Mouse (Mus musculus) gastrocnemius, postnatal 25 days (tissue): ENCODE measurements at regions not wholly inside any gene's neighbourhood (a gene's known extent, or its start where the extent isn't known, plus 50 kb on each side); places are given as distances from the start of the nearest gene placed in this dataset.

Experiments
- DNase-seq: peaks from one replicate; pipeline ENCODE4 v3.0.0; 2022

DNA sequence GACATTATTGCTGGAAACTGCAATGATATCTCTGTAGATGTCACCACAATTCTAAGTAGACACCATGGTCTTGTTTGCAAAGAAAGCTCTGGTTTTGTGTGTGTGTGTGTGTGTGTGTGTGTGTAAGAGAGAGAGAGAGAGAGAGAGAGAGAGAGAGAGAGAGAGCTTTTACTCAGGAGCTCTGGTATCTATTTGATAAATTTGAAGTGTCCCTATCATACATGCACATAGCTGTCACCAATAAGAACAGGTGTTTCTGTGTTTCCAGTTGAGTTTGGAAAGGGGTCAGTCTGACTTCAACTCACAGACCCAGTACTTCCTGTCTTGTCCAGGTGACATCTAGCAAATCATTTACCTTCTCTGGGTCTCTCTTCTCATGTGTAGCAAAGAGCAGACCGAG lies 169.7 kb upstream of the Serpine2 start:
- no peak for DNase-seq

DNA sequence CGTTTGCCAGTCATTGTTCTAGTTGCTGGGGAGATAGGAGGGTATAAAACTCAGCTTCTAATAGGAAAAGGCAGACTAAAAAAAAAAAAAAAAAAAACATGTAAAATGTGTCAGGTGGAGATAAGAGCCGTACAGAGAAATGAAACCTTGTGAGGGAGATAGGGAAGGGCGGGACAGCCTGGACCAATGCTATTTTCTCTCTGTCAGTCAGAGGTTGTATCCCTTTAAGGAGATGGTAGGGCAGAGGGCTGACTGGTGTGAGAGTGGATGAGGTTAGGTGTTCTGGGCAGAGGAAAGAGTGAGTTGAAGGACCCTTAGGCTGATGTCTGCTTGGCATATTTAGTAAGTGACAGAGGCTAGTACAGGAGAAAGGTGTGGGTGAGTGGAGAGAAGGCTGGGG lies 169.2 kb upstream of the Serpine2 start:
- no peak for DNase-seq

DNA sequence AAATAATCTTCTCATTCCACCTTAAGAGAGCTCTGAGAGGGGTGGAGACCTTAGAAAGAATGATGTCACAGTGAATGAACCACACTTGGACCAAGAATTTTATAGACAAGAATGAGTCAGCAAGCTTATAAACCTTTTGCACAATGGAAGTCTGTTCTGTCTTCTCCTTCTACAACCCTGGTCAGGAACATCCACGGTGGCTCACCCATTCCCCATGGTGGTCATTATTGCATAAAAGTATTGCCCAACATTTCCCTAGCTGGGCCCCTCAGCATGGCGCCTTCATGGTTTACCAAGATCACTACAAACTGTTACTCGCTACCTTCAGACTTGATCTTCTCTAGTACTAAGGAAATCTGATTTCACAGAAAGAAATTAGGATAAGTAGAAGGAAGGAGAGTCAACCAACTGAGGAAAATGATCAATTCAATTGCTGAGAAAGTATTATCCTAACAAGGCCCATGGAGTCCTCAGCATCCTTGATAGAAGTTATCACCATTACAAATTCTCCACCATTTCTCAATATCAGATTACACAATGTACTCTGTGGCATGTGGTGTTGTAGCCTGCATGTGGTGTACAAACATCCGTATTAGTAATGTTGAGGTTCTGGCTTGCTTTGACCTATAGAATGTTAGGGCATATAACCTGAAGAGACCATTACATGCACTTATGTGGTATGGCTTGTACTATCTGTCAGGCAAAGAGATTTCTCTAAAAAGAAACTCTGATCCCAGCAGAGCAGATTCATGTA lies 165.1 kb upstream of the Serpine2 start:
- no peak for DNase-seq

DNA sequence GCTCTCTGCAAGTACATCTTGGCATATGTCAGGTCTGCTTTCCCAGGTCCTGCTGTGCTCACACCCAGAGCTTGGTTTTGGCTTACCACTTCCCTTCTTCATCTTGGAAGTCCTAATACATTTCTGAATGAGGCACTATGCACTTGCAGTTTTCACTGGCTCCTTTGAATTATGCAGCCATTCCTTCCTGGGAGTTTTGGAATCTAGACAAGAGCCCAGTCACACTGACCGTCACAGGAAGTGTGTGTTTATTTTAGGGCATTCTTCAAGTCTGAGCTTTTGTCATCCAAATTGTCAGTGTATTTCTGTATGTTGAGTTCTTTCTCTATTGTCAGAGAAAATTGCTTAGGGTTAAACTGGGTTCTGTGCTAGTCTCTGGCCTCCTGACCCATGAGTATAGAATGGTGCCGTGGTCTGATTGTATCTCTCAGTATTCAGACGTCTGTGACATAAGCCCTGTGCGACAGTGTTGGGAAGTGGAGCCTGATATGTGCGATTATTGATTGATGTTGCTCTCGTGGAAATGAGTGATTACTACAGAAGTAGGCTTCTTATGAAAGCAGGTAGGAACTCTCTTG lies 162.6 kb upstream of the Serpine2 start:
- DNase-seq = no peak

DNA sequence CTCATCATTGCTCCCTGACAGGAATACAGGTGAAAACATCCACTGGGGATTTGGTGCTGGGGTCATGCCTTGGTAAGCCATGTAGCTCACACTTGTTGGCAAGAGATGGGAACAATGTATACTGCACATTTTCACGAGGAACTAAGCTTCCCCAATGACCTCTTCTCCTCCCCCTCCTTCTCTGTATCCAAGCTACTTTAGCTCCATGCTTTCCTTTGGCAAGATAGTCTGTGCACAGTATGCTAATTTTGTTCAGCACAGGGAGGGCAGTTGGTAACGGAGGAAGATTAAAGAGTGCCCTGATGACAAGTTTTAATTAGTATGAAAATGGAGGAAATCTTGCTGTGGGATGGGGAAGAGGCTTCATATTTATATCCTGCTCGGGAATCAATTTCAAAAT lies 160.9 kb upstream of the Serpine2 start:
- no peak for DNase-seq

DNA sequence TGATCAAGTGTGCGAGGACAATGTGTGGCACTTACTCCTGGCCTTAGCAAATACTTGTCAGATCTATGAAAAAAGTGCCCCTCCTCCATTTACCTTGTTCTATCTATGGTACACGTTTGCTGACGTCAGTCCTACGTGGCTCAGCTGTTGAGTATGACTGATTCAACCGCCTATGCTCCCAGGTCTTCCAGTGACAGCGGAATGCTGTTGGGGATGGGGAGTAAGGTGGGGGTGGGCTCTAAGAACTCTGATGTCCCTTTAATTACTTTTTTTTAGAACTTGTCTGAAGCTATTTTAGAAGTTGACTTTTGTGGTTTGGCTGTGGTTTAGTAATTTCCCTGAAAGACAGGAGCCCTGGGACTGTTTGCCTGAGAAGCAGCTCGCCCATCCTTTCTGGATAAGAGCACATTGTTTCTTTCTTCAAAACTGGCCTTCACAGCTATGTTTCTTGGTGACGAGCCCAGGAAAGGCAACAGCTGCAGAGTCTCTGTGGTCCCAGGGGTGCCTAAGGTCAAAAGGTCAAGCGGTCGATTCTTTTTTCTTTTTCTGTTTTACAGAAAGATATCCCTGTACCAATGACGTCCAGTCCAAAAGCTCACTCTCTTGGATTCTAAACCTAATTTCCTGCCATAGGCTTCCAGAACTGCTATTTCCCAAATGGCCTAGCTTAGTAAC lies 157.5 kb upstream of the Serpine2 start:
- DNase-seq = peak; percentile 84

DNA sequence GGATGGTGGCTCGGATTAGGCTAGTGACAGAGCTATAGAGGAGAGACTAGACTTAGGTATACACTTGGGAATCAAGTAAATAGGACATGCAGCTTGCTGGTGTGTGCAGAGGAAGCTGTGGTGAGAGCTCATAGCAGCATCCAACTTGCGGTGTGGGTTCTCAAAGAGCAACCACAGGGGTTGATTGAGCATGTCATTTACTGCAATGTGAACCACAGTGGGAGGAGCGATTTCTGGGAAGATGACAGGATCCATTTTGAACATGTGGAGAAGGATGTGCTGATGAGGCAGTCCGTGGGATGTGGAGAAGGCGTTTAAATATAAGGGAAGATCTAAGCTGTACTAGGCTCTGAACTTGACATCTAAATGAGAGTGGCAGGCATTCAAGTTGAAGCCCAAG lies 154.5 kb upstream of the Serpine2 start:
- no peak for DNase-seq

DNA sequence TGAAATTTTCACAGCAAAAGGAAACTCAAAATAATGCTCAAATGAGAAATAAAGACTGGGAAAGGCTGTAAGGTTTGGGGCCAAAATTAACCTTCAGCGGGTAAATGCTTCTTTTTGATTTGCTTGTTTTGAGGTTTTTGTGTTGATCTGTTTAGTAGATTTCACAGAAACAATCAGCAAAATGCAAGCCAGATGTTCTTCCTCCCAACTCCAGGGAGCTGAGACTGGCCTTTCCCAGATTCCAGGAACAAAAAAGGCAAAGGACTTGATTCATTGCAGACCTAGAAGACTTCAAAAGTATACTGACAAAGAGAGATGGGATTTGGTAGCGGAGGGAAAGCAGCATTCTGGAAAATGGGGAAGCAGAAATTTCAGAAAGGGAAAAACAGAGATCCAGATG lies 153.6 kb upstream of the Serpine2 start:
- DNase-seq = no peak

DNA sequence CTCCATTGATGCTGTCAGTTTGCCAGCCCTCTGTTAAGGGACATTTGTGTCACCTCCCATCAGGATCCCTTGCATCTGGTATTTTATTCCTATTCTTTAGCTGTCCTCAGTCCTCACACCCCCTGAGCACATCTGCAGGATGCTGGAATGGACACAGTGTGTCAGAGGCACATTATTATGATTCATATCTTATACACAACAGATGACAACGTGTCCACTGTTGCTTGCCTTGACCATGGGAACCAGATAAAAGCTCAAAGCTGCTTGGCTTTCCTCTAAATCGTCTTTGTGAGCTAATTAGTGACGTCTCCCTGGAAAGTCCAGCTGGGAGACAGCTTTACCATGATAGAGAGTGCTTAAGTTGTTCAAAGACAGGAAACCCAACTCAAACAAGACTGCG lies 149.7 kb upstream of the Serpine2 start:
- peak; percentile 12 for DNase-seq

DNA sequence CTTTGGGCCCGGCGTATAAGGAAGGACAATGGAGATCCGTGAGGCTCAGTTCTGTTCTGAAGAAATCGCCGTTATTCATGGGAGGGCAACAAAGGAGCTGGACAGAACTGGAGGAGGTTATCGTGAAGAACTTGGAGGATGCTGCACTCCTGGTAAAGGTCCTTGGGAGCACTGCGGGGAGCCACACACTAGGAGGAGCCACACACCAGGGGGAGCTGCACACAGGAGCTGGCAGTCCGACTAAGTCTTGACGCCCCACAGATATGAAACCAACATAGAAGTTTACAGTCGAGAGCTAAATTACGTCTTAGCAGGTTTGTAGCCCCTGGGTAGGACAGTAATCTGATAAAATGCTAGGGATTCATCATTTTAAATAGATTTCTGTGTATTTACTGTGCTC lies 138.1 kb upstream of the Serpine2 start:
- DNase-seq = peak; percentile 19

DNA sequence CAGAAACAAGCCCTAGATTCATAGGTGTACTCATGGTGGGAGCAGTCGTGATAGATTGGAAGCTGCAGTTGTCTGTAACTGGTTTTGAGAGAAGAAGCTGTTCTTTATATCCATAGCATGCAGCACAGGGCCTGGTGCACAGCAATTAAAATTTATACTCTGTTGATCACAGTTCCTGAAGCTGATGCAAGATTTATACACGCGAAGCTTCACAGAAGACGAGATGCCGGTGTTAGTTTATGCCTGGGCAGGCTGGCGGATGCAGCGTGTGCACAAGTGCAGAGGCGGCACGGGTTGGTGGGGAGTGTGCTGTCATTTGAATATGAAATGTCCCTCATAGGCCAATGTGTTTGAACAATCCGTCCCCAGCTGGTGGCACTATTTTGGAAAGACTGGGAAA lies 136.9 kb upstream of the Serpine2 start:
- DNase-seq = no peak

DNA sequence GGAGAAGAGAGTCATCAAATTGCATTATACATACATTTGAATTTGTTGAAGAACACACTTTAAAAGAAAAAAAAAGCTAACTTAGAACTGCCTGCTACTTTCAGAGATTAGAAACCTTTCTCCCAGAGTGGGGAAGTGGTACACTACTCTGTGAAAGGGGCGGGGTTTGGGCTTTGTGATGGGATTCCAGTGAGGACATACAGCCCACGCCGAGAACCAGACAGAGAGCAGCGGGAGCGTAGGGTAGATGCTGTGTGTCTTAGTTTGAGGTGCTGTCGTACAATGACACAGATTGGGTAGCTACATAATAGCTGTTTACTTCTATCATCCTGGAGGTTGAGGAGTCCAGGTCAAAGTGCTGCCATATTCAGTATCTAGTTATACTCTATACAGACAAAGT lies 136.5 kb upstream of the Serpine2 start:
- no peak for DNase-seq

DNA sequence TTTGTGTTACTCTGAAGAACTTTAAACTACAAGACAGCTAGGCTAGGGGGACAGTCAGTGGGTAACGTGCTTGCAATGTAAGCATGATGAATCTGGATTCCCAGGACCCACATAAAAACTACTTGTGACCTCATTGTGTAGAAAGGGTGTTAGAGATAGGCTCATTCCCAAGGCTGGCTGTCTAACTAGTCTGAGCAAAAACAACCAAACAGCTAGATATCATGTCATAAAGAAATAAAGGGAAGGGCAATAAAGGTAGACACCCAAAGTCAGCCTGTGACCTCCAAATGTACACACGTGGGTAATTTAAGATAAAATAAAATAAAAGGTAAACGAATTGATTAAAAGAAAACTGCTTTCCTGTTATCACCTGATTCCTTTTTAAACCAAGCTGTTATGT lies 123.7 kb upstream of the Serpine2 start:
- no peak for DNase-seq

DNA sequence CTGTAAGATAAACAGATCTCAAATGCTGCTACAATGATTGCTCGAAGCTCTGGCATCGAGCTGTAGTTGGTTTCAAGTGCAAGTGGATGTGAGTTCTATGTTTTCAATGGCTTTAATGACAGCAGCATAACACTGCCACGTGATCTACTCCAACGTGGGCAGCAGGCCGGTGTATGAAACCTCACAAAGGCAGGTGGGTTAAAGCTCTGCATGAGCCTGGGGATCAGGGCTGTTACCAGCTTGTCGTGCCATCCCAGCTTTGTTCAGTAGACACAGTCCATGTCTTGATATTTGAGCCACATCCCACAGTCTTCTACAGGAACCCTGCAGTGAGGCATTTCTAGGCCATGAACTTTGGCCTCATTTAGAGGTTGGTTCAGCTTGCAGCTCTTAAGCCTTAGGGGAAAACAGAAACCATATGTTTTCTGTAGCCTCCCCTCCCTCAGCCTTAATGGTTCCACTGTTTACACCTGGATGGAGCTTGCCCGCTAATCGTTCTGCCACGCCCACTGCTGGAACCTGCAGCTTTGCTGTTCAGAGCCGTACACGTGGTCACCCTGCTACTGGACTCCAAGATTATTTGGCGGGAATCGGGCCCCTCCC lies 121.8 kb upstream of the Serpine2 start:
- DNase-seq = no peak

DNA sequence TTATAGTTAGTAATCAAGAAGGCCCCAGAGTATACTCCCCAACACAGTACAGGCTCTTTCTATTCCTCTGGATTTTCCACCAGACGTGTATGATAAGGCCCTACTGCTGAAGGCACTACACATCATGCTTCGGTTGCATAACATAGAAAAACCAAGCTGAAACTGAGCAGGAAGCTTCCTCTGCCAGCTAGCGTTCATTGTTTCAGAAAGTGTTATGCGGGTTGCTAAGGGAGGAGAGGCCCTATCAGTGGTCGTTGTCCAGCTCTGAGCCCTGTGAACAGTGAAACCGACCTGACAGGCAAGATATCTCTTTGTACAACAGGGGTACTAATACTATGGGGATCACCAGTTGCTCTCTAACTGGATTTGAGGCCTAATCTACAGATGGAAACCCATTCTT lies 118.9 kb upstream of the Serpine2 start:
- no peak for DNase-seq

DNA sequence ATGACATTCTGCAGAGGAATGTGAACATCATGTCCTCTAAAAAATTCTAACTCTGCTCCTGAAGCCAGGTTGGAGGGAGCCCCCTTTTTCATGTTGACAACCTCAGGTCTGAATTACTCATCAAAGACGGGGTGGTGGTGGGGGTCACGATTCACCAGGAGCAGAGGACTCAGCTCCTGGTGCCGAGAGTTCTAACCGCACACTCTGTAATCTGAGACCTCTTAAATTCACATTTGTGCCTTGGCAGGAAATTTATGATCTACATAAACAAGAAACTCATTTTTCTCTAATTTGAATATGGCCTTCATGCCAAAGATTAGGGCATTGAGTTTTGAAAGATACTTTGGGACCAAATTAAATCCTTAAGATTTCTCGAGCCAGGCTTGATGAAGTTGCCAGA lies 117.2 kb upstream of the Serpine2 start:
- DNase-seq = no peak

DNA sequence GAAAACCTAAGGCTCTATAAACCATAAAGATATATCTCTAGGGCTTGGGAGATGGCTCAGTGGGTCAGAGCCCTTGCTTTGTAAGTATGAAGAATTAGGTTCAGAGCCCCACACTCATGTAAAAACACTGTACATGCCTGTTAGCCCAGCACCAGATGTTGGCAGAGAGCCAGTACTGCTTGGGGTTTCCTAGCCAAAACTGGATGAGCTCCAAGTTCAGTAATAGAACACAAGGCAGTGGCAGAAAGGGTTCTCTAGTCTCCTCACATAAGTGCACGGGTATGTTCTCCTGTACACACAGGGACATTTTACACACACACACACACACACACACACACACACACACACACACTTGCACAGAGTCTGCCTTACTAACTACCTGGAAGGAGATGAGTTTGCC lies 95.1 kb upstream of the Serpine2 start:
- DNase-seq = no peak

DNA sequence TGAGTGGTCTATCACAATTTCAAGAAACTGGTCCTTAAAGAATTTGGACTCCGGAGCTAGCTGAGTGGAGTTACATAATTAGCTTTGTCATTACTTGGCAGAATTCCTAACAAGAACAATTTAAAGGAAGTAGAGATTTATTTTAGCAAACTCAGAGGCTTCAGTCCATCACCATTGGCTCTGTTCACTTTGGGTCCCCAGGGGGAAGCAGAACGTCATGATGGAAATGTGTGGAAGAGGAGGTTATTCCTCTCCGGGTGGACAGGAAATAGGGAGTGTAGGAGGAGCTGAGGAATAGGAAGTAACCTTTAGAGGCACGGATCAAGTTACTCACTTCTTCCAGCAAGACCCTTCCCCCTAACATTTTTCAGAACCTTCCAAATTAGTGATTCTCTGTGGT lies 83.3 kb upstream of the Serpine2 start:
- DNase-seq = no peak

DNA sequence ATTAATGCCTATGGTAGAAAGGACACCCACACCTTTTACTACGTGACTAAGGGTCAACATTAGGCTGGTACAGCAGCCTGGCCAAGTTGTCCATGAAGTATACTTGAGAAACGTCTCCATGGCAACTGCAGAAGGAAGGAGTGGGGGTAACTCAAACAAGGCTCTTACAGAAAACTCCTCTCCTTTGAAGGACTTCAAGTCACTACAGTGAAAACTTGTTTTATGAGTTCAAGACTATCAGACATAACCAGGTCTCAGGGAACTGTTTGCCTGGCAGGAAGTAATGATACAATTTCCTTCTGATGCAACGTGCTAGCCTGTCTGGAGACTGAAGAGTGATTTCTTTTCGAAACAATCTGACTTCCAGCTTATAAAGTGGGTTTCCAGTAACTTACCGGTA lies 71.5 kb upstream of the Serpine2 start:
- no peak for DNase-seq

DNA sequence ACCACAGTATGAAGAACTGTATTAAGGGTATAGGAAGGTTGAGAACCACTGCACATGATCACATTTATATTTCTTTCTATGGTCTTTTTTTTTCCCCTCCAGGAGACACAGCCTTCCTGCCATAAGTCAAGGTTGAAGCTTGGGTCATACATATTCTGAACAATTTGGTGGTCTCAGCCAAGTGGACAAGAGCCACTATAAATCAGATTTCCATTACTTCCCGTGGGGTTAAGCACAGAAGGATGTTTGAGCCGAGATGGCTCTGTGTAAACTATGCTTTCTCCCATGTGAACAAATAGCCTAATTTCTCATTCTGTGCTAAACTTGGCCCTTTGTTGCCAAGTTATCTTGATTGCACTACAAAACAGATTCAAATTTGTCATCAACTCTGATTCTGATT lies 66.8 kb upstream of the Serpine2 start:
- DNase-seq = no peak

DNA sequence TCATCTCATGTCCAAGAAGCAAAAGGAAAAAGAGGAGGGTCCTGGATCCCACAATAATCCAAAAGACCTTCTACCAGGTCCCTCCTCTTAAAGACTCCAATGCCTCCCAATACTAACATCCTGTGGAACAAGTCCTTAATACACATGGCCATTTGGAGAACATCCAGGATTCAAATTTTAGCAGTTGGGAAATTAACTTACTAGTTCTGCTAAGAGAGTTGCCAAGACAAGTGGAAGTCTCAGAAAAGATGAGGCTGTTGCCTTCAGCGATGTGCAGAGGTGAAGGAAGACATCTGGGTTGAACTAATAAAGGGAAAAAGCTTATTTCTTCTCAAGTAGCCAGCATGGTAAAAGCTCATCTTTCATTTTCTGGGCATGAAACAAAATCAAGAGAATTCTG lies 64.8 kb upstream of the Serpine2 start:
- DNase-seq = no peak

DNA sequence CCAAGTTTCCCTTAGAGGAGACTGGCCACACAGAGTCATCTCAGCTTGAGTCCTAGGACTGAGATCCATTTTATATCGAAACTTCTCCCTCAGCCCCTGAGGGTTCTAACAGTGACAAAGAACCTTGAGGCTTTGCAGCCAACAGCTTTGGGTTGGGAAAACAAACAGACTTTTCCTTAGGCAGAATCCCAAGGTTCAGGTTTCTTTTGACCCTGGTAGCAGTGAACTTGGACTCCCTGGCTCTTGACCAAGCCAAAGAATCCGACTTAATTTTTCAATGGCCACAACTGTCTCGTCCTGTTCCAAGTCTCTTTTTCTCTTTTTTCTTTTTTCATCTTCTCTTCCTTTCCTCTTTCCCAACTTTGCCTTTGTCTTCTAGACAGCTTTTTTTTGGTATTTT lies 60.9 kb upstream of the Serpine2 start:
- DNase-seq = no peak

DNA sequence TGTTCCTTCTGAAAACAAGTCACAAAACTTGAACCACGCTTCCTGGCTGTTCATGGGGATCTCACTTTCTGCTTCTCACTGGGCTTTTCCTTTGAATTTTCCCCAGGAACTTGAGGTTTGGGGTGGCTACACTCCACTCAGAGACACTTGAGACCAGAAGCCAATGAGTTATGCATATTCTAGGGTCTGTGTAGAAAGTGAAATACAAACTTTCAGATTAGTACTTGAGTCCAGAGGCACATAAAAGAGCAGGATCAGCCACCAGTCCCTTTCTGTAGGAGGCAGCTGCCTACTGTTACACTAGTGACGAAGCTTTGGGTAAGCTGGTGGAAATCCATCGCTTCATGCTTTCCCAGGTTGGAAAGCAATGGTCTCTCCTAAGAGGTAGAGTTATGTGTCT lies 60.4 kb upstream of the Serpine2 start:
- no peak for DNase-seq
